ENCODE assay signal across 8 mouse cellular contexts in the genomic region with DNA sequence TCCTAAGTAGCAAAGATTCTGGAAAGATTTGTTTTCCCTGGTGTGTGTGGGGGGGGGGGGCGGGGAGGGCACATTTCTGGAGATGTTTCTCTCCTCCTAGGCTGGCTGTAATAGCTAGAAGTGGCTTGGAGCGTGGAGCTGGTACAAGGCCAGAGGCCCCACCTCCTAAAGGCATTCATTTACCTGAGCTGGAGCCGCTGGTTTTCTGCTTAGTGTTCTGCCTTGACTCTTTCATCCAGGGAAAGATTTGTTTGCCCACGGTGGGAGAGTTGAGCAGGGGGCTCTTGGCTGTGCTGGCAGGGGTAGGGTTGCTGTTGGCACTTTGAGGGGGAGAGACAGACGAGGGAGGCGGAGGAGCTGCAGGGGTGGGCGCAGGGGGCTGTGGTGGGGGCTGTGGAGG. TPM values are rescaled to one million over a fixed set of nuclear protein-coding genes. Genes with fewer than 3 reads are reported as not detected.
A peak's percentile ranks its signal among the peaks of the same experiment; 100 is the strongest.
DNase-seq lines count a peak whose midpoint lies in the region; ATAC-seq lines count a peak whose summit lies in the region.
"Had no signal": no experiment of that assay in that cellular context is flagged by ENCODE, and none has a peak within 500 bp of the region (broad histone marks: within the 10 kb centered on the region; RNA-seq: fewer than 3 reads in every experiment).

No protein-coding gene starts in this region.

- H3K9me3 ChIP-seq in lung, embryonic 16.5 days (ENCODE audit: control insufficient read depth, low read length): no peaks in the 10 kb centered on the region
- no peaks in the 10 kb centered on the region for H3K9me3 ChIP-seq in hindbrain, embryonic 16.5 days (ENCODE audit: control insufficient read depth, low read length)
- H3K9me3 ChIP-seq in limb, embryonic 11.5 days (ENCODE audit: control insufficient read depth, low read length): no peaks in the 10 kb centered on the region

- peaks cover 39% of the 10 kb centered on the region for H3K27me3 ChIP-seq in lung, embryonic 16.5 days (ENCODE audit: control insufficient read depth, insufficient read depth, low read depth, low read length)
- peaks cover 20% of the 10 kb centered on the region for H3K27me3 ChIP-seq in hindbrain, embryonic 16.5 days (replicated peaks; ENCODE audit: control insufficient read depth, insufficient read depth, low read length)
- peaks cover 31% of the 10 kb centered on the region for H3K27me3 ChIP-seq in limb, embryonic 11.5 days (ENCODE audit: control insufficient read depth, insufficient read depth, low read length)

- no peak for DNase-seq in lung, postnatal 10 days
- peak; percentile 33 for DNase-seq in limb, embryonic 11.5 days (ENCODE audit: low spot score)
- DNase-seq in yolk sac, embryonic 10.5 days (ENCODE audit: low spot score): peak; percentile 24
- no peak for DNase-seq in gastrocnemius, postnatal 4 days (ENCODE audit: low spot score in 2 of 2)
- no peak for DNase-seq in adrenal gland, postnatal 25 days

- H3K27ac ChIP-seq in lung, embryonic 16.5 days (ENCODE audit: low read length): peak overlapping the region; percentile 90
- peak overlapping the region; percentile 91 for H3K27ac ChIP-seq in hindbrain, embryonic 16.5 days (ENCODE audit: low read depth, low read length)
- no peak overlapping the region; the same call in 1 of the 2 replicates for H3K27ac ChIP-seq in limb, embryonic 11.5 days (replicated peaks; ENCODE audit: low read depth, low read length)

- ATAC-seq in lung, embryonic 16.5 days (ENCODE audit: low read depth): no peak
- no peak; the same call in 1 of the 2 replicates for ATAC-seq in hindbrain, embryonic 16.5 days
- ATAC-seq in limb, embryonic 11.5 days (ENCODE audit: insufficient number of reproducible peaks, low FRiP score, low TSS enrichment, low read depth): no peak

- peak overlapping the region; percentile 66 for H3K4me2 ChIP-seq in lung, embryonic 16.5 days (ENCODE audit: low read depth, low read length)
- H3K4me2 ChIP-seq in hindbrain, embryonic 16.5 days (ENCODE audit: low read length): peak overlapping the region; percentile 69
- peak overlapping the region; percentile 76 for H3K4me2 ChIP-seq in limb, embryonic 11.5 days (ENCODE audit: low read depth, severe bottlenecking)

- peak overlapping the region; percentile 65 for H3K9ac ChIP-seq in lung, embryonic 16.5 days (ENCODE audit: low read length)
- peak overlapping the region; percentile 60 for H3K9ac ChIP-seq in hindbrain, embryonic 16.5 days (ENCODE audit: low read depth, low read length)
- H3K9ac ChIP-seq in limb, embryonic 11.5 days (ENCODE audit: low read length): no peak overlapping the region; the same call in 1 of the 2 replicates

- 15% methylated on average over 6 of the region's 7 CpGs for WGBS in lung, embryonic 16.5 days
- WGBS in hindbrain, embryonic 16.5 days: 7% methylated on average over 7 of the region's 7 CpGs
- WGBS in limb, embryonic 11.5 days: 11% methylated on average over 7 of the region's 7 CpGs

- H3K36me3 ChIP-seq in lung, embryonic 16.5 days (ENCODE audit: control insufficient read depth, insufficient read depth, low read length): no peaks in the 10 kb centered on the region
- H3K36me3 ChIP-seq in hindbrain, embryonic 16.5 days (ENCODE audit: control insufficient read depth, insufficient read depth, low read length): no peaks in the 10 kb centered on the region
- peaks cover 2% of the 10 kb centered on the region; the same call in 1 of the 2 replicates for H3K36me3 ChIP-seq in limb, embryonic 11.5 days (ENCODE audit: control insufficient read depth, insufficient read depth, low read length)

- peak overlapping the region; percentile 48 for H3K4me3 ChIP-seq in lung, embryonic 16.5 days (ENCODE audit: low read length)
- peak overlapping the region; percentile 34 for H3K4me3 ChIP-seq in hindbrain, embryonic 16.5 days (ENCODE audit: low read length)
- H3K4me3 ChIP-seq in limb, embryonic 11.5 days (ENCODE audit: low read depth, low read length): peak overlapping the region; percentile 28; the same call in 1 of the 2 replicates

- H3K4me1 ChIP-seq in lung, embryonic 16.5 days (replicated peaks; ENCODE audit: control insufficient read depth, insufficient read depth, low read length): peaks cover 22% of the 10 kb centered on the region
- peaks cover 8% of the 10 kb centered on the region for H3K4me1 ChIP-seq in hindbrain, embryonic 16.5 days (ENCODE audit: control insufficient read depth, insufficient read depth, low read depth, low read length)
- H3K4me1 ChIP-seq in limb, embryonic 11.5 days (ENCODE audit: control insufficient read depth, insufficient read depth, low read length): peaks cover 59% of the 10 kb centered on the region

RNA-seq across cellular contexts. Expression of a gene that starts 5.4 kb away (rescaled TPM):
- 2.4 and 2.5 TPM in 2 replicates for polyA plus RNA-seq in lung, embryonic 16.5 days (2015; fragmentation: Nextera tagmentation; extraction: Ambion mirVana)
- polyA plus RNA-seq in hindbrain, embryonic 16.5 days (2015; fragmentation: Nextera tagmentation; extraction: Ambion mirVana): 3.4 and 3.6 TPM in 2 replicates
- polyA plus RNA-seq in limb, embryonic 11.5 days (2014; fragmentation: Nextera tagmentation; extraction: Ambion mirVana): 0.99 and 1.4 TPM in 2 replicates
- total RNA-seq in gastrocnemius, postnatal 4 days (2021): under 1 TPM; 0.34 to 0.54 TPM
- total RNA-seq in adrenal gland, postnatal 25 days (2021): 0.29 and 0.55 TPM in 2 replicates
- total RNA-seq: megakaryocyte-erythroid progenitor cell, adult 5-6 weeks had no signal

RNA-seq across cellular contexts. Expression of a gene that starts 7.3 kb away (rescaled TPM):
- 9.5 and 10.2 TPM in 2 replicates for polyA plus RNA-seq in lung, embryonic 16.5 days (2015; fragmentation: Nextera tagmentation; extraction: Ambion mirVana)
- 20.3 and 22.5 TPM in 2 replicates for polyA plus RNA-seq in hindbrain, embryonic 16.5 days (2015; fragmentation: Nextera tagmentation; extraction: Ambion mirVana)
- 2.8 and 3.0 TPM in 2 replicates for polyA plus RNA-seq in limb, embryonic 11.5 days (2014; fragmentation: Nextera tagmentation; extraction: Ambion mirVana)
- total RNA-seq in gastrocnemius, postnatal 4 days (2021): 1 to 10 TPM; 1.1 to 1.5 TPM
- 2.5 and 2.8 TPM in 2 replicates for total RNA-seq in adrenal gland, postnatal 25 days (2021)

RNA-seq across cellular contexts. Expression of a gene that starts 13.8 kb away (rescaled TPM):
- polyA plus RNA-seq in lung, embryonic 16.5 days (2015; fragmentation: Nextera tagmentation; extraction: Ambion mirVana): 1.4 and 1.6 TPM in 2 replicates
- 1.8 and 2.0 TPM in 2 replicates for polyA plus RNA-seq in hindbrain, embryonic 16.5 days (2015; fragmentation: Nextera tagmentation; extraction: Ambion mirVana)
- polyA plus RNA-seq in limb, embryonic 11.5 days (2014; fragmentation: Nextera tagmentation; extraction: Ambion mirVana): 0.99 and 1.1 TPM in 2 replicates
- total RNA-seq in gastrocnemius, postnatal 4 days (2021): under 1 TPM; 0.34 to 0.54 TPM
- total RNA-seq in adrenal gland, postnatal 25 days (2021): 0.76 TPM in 1 of 2 replicates, not detected in the other
- total RNA-seq: megakaryocyte-erythroid progenitor cell, adult 5-6 weeks had no signal

RNA-seq across cellular contexts. Expression of a gene that starts 19.6 kb away (rescaled TPM):
- 2.4 and 2.7 TPM in 2 replicates for polyA plus RNA-seq in lung, embryonic 16.5 days (2015; fragmentation: Nextera tagmentation; extraction: Ambion mirVana)
- polyA plus RNA-seq in hindbrain, embryonic 16.5 days (2015; fragmentation: Nextera tagmentation; extraction: Ambion mirVana): 5.6 and 8.8 TPM in 2 replicates
- 1.0 and 1.3 TPM in 2 replicates for polyA plus RNA-seq in limb, embryonic 11.5 days (2014; fragmentation: Nextera tagmentation; extraction: Ambion mirVana)
- 10 to 100 TPM in 1 of 2 experiments, 1 to 10 TPM in 1; 9.2 to 11.8 TPM for total RNA-seq in gastrocnemius, postnatal 4 days (2021)
- total RNA-seq in adrenal gland, postnatal 25 days (2021): 3.7 and 3.8 TPM in 2 replicates

RNA-seq across cellular contexts. Expression of a gene that starts 32.4 kb away (rescaled TPM):
- 32.3 and 36.3 TPM in 2 replicates for polyA plus RNA-seq in lung, embryonic 16.5 days (2015; fragmentation: Nextera tagmentation; extraction: Ambion mirVana)
- polyA plus RNA-seq in hindbrain, embryonic 16.5 days (2015; fragmentation: Nextera tagmentation; extraction: Ambion mirVana): 85.9 and 106 TPM in 2 replicates
- polyA plus RNA-seq in limb, embryonic 11.5 days (2014; fragmentation: Nextera tagmentation; extraction: Ambion mirVana): 11.0 and 11.3 TPM in 2 replicates
- 1 to 10 TPM; 4.4 to 5.1 TPM for total RNA-seq in gastrocnemius, postnatal 4 days (2021)
- 12.8 and 15.0 TPM in 2 replicates for total RNA-seq in adrenal gland, postnatal 25 days (2021)

Comparison
In these comparisons a context has a peak if more than half of its experiments do, and no peak if none do; other contexts are left out.
1. DNase-seq: peak in limb, embryonic 11.5 days (single experiment) and yolk sac, embryonic 10.5 days (single experiment); none in lung, postnatal 10 days (single experiment), gastrocnemius, postnatal 4 days (0 of 2) and adrenal gland, postnatal 25 days (single experiment).
2. Peak in every context shown above with its lines, with median percentiles within 50 percentile points of each other: H3K4me2 ChIP-seq and H3K4me3 ChIP-seq.